Mouse (Mus musculus) 3134 (cell line): ENCODE results near the gene Il2rb.
A peak's percentile ranks its signal among the peaks of the same experiment; 100 is the strongest.

ENCODE experiments used
- DNase-seq: peaks from one replicate; pipeline ENCODE4 v3.0.0-alpha.2; 2011; ENCODE audit warnings: low spot score; ENCODE audit not compliant: insufficient read length; ENCODE audit errors: extremely low read depth

Il2rb gene

GRCm38 (mm10) chr15:78521331-78521730, 26.3 kb upstream of the Il2rb start:
- DNase-seq = no peak

- DNase-seq = no peak
These were observed 25.1 kb upstream of the Il2rb start for GRCm38 (mm10) chr15:78520112-78520715.

- DNase-seq = no peak
These were observed 23.1 kb upstream of the Il2rb start for GRCm38 (mm10) chr15:78518221-78518620.

- DNase-seq = no peak
These were observed 20.7 kb upstream of the Il2rb start for GRCm38 (mm10) chr15:78515759-78516158.

GRCm38 (mm10) chr15:78514393-78515146, 19.5 kb upstream of the Il2rb start:
- DNase-seq = peak; percentile 41

GRCm38 (mm10) chr15:78513019-78513418, 17.9 kb upstream of the Il2rb start:
- no peak for DNase-seq

GRCm38 (mm10) chr15:78511951-78512350, 16.9 kb upstream of the Il2rb start:
- DNase-seq = no peak

GRCm38 (mm10) chr15:78510736-78511135, 15.7 kb upstream of the Il2rb start:
- DNase-seq = no peak

GRCm38 (mm10) chr15:78510121-78510576, 15.1 kb upstream of the Il2rb start:
- DNase-seq = peak; percentile 40

- DNase-seq = no peak
These were observed 14.3 kb upstream of the Il2rb start for GRCm38 (mm10) chr15:78509297-78509899.

GRCm38 (mm10) chr15:78508443-78508842, 13.4 kb upstream of the Il2rb start:
- no peak for DNase-seq

GRCm38 (mm10) chr15:78505541-78505940, 10.5 kb upstream of the Il2rb start:
- DNase-seq = no peak

- DNase-seq = no peak
These were observed 9.7 kb upstream of the Il2rb start for GRCm38 (mm10) chr15:78504816-78505215.

- no peak for DNase-seq
These were observed 8.9 kb upstream of the Il2rb start for GRCm38 (mm10) chr15:78504013-78504412.

GRCm38 (mm10) chr15:78502437-78503132, 7.5 kb upstream of the Il2rb start:
- DNase-seq = no peak

GRCm38 (mm10) chr15:78493401-78494010, 1.6 kb downstream of the Il2rb start:
- DNase-seq = no peak

GRCm38 (mm10) chr15:78491301-78491700, 3.8 kb downstream of the Il2rb start:
- DNase-seq = no peak

GRCm38 (mm10) chr15:78489906-78490305, 5.2 kb downstream of the Il2rb start:
- no peak for DNase-seq

GRCm38 (mm10) chr15:78489248-78489647, 5.8 kb downstream of the Il2rb start:
- DNase-seq = no peak

- no peak for DNase-seq
These were observed 8.0 kb downstream of the Il2rb start for GRCm38 (mm10) chr15:78487066-78487465.

GRCm38 (mm10) chr15:78486564-78486963, 8.5 kb downstream of the Il2rb start:
- DNase-seq = no peak
